15 mouse cellular contexts compared by ENCODE assay signal in the genomic region with DNA sequence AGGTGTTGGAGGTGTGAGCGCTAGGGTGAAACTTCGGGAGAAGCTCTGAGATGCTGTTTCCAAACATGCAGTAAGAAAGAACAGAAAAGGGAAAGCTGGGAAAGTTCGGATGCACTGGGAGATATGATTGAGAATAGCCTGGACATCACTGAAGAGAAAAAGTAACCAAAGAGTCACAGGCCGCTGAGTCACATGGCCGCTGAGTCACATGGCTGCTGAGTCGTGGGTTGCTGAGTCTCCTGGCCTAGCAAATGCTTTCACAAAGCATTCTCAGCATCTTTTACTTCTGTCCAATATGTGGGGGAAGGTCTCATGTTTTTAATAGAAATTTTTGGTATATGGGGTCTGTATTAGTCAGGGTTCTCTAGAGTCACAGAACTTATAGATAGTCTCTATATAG.
"Had no signal": no experiment of that assay in that cellular context is flagged by ENCODE, and none has a peak within 500 bp of the region (broad histone marks: within the 10 kb centered on the region; RNA-seq: fewer than 3 reads in every experiment).

No protein-coding gene starts in this region.

- H3K27me3 ChIP-seq: neural tube, embryonic 15.5 days; stomach, embryonic 15.5 days had no signal

- H3K9me3 ChIP-seq: neural tube, embryonic 15.5 days; stomach, embryonic 15.5 days had no signal

- DNase-seq: retina, postnatal 1 day; right cerebral cortex, adult 18-20 months; right cerebral cortex, postnatal 14 days; right cerebral cortex, postnatal 25 days; right cerebral cortex, postnatal 4 days; spleen, adult 18-20 months; thymus, adult 18-20 months; thymus, adult 2 months; thymus, postnatal 14 days; thymus, postnatal 25 days; thymus, postnatal 36 days; thymus, postnatal 4 days had no signal

- H3K36me3 ChIP-seq: neural tube, embryonic 15.5 days; stomach, embryonic 15.5 days had no signal

- H3K27ac ChIP-seq: neural tube, embryonic 15.5 days; stomach, embryonic 15.5 days; stomach, postnatal 0 days had no signal

- H3K4me2 ChIP-seq: neural tube, embryonic 15.5 days; stomach, embryonic 15.5 days had no signal

- H3K9ac ChIP-seq: neural tube, embryonic 15.5 days; stomach, embryonic 15.5 days had no signal

- H3K4me1 ChIP-seq: neural tube, embryonic 15.5 days; stomach, embryonic 15.5 days had no signal

- H3K4me3 ChIP-seq: neural tube, embryonic 15.5 days; stomach, embryonic 15.5 days had no signal
